25 mouse cellular contexts compared by ENCODE assay signal in the genomic region with DNA sequence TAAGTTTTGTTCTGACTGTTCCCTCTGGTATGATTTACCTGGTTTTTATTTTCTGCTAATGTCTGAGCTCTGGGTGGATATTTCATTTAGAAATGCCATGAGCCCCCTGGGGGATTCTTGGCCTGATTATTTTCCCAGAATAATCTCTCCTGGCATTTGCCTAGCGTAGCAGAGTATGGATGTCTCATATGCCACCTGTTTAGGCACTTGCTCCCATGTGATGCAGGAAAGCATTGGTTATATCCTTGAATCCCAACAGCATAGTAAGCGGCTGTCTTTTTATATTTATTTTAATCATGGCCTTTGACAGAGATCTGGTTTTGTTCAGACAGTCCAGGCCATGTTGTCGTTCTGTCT.
DNase-seq lines count a peak whose midpoint lies in the region; ATAC-seq lines count a peak whose summit lies in the region.
"Had no signal": no experiment of that assay in that cellular context is flagged by ENCODE, and none has a peak within 500 bp of the region (broad histone marks: within the 10 kb centered on the region; RNA-seq: fewer than 3 reads in every experiment).

No protein-coding gene starts in this region.

- peak; percentile 64; the same call in 1 of the 2 replicates for ATAC-seq in forebrain, embryonic 15.5 days (replicated peaks)
- ATAC-seq in neural tube, embryonic 15.5 days (ENCODE audit: low FRiP score): 0 out of 2 replicates have a peak, but pooled peaks have one; percentile 35
- ATAC-seq: intestine, embryonic 16.5 days; midbrain, embryonic 13.5 days had no signal

- H3K9me3 ChIP-seq in forebrain, embryonic 15.5 days: no peaks in the 10 kb centered on the region
- H3K9me3 ChIP-seq in forebrain, embryonic 10.5 days: no peaks in the 10 kb centered on the region
- H3K9me3 ChIP-seq in neural tube, embryonic 15.5 days (replicated peaks): no peaks in the 10 kb centered on the region
- H3K9me3 ChIP-seq: embryonic facial prominence, embryonic 12.5 days; limb, embryonic 15.5 days; lung, embryonic 15.5 days; midbrain, embryonic 13.5 days; neural tube, embryonic 13.5 days had no signal

- no peaks in the 10 kb centered on the region for H3K27me3 ChIP-seq in forebrain, embryonic 15.5 days
- no peaks in the 10 kb centered on the region for H3K27me3 ChIP-seq in forebrain, embryonic 10.5 days (ENCODE audit: poor library complexity, severe bottlenecking)
- no peaks in the 10 kb centered on the region for H3K27me3 ChIP-seq in neural tube, embryonic 15.5 days (replicated peaks)
- H3K27me3 ChIP-seq: embryonic facial prominence, embryonic 12.5 days; limb, embryonic 15.5 days; lung, embryonic 15.5 days; megakaryocyte, embryonic 14.5 days; midbrain, embryonic 13.5 days; neural tube, embryonic 13.5 days had no signal

- no peak overlapping the region for H3K9ac ChIP-seq in forebrain, embryonic 15.5 days (replicated peaks)
- no peak overlapping the region for H3K9ac ChIP-seq in neural tube, embryonic 15.5 days (replicated peaks)
- H3K9ac ChIP-seq: embryonic facial prominence, embryonic 12.5 days; hindbrain, embryonic 14.5 days; limb, embryonic 15.5 days; liver, embryonic 14.5 days; lung, embryonic 15.5 days; midbrain, embryonic 13.5 days; neural tube, embryonic 13.5 days had no signal

- DNase-seq in forebrain, embryonic 10.5 days (ENCODE audit: extremely low spot score, low spot score): no peak
- DNase-seq in neural tube, embryonic 10.5 days (ENCODE audit: extremely low spot score, low spot score): no peak
- peak; percentile 39 to 62 for DNase-seq in cerebellum, postnatal 14 days
- DNase-seq in spleen, postnatal 4 days (ENCODE audit: low spot score in 2 of 2): no peak
- DNase-seq in right cerebral cortex, postnatal 25 days: no peak
- DNase-seq: adrenal gland, adult 8-10 months; gastrocnemius, postnatal 36 days; kidney, adult 9 months; kidney, postnatal 14 days; lung, postnatal 36 days; thymus, adult 2 months; thymus, postnatal 4 days had no signal

- no peak overlapping the region for H3K4me3 ChIP-seq in forebrain, embryonic 15.5 days
- no peak overlapping the region for H3K4me3 ChIP-seq in forebrain, embryonic 10.5 days
- no peak overlapping the region for H3K4me3 ChIP-seq in neural tube, embryonic 15.5 days (replicated peaks)
- H3K4me3 ChIP-seq: embryonic facial prominence, embryonic 12.5 days; layer of hippocampus, adult 2 months; limb, embryonic 15.5 days; lung, embryonic 15.5 days; megakaryocyte, embryonic 14.5 days; midbrain, embryonic 13.5 days; neural tube, embryonic 13.5 days had no signal

- 74% methylated on average over 3 of the region's 3 CpGs for WGBS in forebrain, embryonic 15.5 days
- 93% methylated on average over 3 of the region's 3 CpGs for WGBS in forebrain, embryonic 10.5 days
- WGBS in neural tube, embryonic 15.5 days: 64% methylated on average over 3 of the region's 3 CpGs

- H3K4me1 ChIP-seq in forebrain, embryonic 15.5 days: peaks cover 15% of the 10 kb centered on the region
- no peaks in the 10 kb centered on the region for H3K4me1 ChIP-seq in forebrain, embryonic 10.5 days
- H3K4me1 ChIP-seq in neural tube, embryonic 15.5 days: peaks cover 7% of the 10 kb centered on the region; the same call in 1 of the 2 replicates
- H3K4me1 ChIP-seq: embryonic facial prominence, embryonic 12.5 days; limb, embryonic 15.5 days; lung, embryonic 15.5 days; megakaryocyte, embryonic 14.5 days; midbrain, embryonic 13.5 days; neural tube, embryonic 13.5 days had no signal

- no peaks in the 10 kb centered on the region for H3K36me3 ChIP-seq in forebrain, embryonic 15.5 days
- no peaks in the 10 kb centered on the region for H3K36me3 ChIP-seq in forebrain, embryonic 10.5 days (replicated peaks)
- H3K36me3 ChIP-seq in neural tube, embryonic 15.5 days: no peaks in the 10 kb centered on the region
- H3K36me3 ChIP-seq: embryonic facial prominence, embryonic 12.5 days; limb, embryonic 15.5 days; lung, embryonic 15.5 days; midbrain, embryonic 13.5 days; neural tube, embryonic 13.5 days had no signal

- no peak overlapping the region for H3K27ac ChIP-seq in forebrain, embryonic 15.5 days (replicated peaks)
- no peak overlapping the region for H3K27ac ChIP-seq in forebrain, embryonic 10.5 days
- no peak overlapping the region for H3K27ac ChIP-seq in neural tube, embryonic 15.5 days (replicated peaks)
- H3K27ac ChIP-seq: embryonic facial prominence, embryonic 12.5 days; hindbrain, embryonic 14.5 days; layer of hippocampus, adult 2 months; limb, embryonic 15.5 days; liver, embryonic 14.5 days; lung, embryonic 15.5 days; midbrain, embryonic 13.5 days; neural tube, embryonic 13.5 days; stomach, postnatal 0 days had no signal

- no peak overlapping the region for H3K4me2 ChIP-seq in forebrain, embryonic 15.5 days (replicated peaks)
- H3K4me2 ChIP-seq in neural tube, embryonic 15.5 days: no peak overlapping the region
- H3K4me2 ChIP-seq: embryonic facial prominence, embryonic 12.5 days; hindbrain, embryonic 14.5 days; limb, embryonic 15.5 days; lung, embryonic 15.5 days; midbrain, embryonic 13.5 days; neural tube, embryonic 13.5 days had no signal

Comparison
In these comparisons a context has a peak if more than half of its experiments do, and no peak if none do; other contexts are left out.
1. DNase-seq: peak in cerebellum, postnatal 14 days (2 of 2); none in forebrain, embryonic 10.5 days (single experiment), neural tube, embryonic 10.5 days (single experiment), spleen, postnatal 4 days (0 of 2) and right cerebral cortex, postnatal 25 days (single experiment).